Mouse (Mus musculus): ENCODE measurements around the gene Rcn3. TPM values are rescaled to one million over a fixed set of nuclear protein-coding genes. Genes with fewer than 3 reads are reported as not detected.

Gene Rcn3
- polyA plus RNA-seq, 1 experiment from 2014 or later = 67.4 TPM

GRCm38 (mm10) chr7:45073949-45074348 lies 18.1 kb downstream of the Rcn3 start:
- H3K9me3 ChIP-seq (replicated peaks; ENCODE audit: control insufficient read depth, low read length) = no peaks in the 10 kb centered on the region
- no peaks in the 10 kb centered on the region for H3K27me3 ChIP-seq (replicated peaks; ENCODE audit: control insufficient read depth, insufficient read depth, low read length)
- H3K27ac ChIP-seq (ENCODE audit: low read depth, low read length) = no peak overlapping the region
- H3K4me2 ChIP-seq (ENCODE audit: low read length) = no peak overlapping the region
- no peaks in the 10 kb centered on the region for H3K4me1 ChIP-seq (ENCODE audit: control insufficient read depth, insufficient read depth, low read length)
- no peak for ATAC-seq
- no peak for DNase-seq (ENCODE audit: low spot score)
- H3K4me3 ChIP-seq (ENCODE audit: low read depth, low read length) = no peak overlapping the region
- WGBS = 87% methylated on average over 12 of the region's 12 CpGs
- peaks cover 34% of the 10 kb centered on the region for H3K36me3 ChIP-seq (ENCODE audit: control insufficient read depth, insufficient read depth, low read length)
- no peak overlapping the region for H3K9ac ChIP-seq (ENCODE audit: low read length)

GRCm38 (mm10) chr7:45073171-45073707 lies 18.8 kb downstream of the Rcn3 start:
- no peak for ATAC-seq
- Histone ChIP-seq H3K4me3 (ENCODE audit: low read depth, low read length) (no peak overlapping the region), H3K4me2 (ENCODE audit: low read length) (no peak overlapping the region), H3K36me3 (ENCODE audit: control insufficient read depth, insufficient read depth, low read length) (peaks cover 34% of the 10 kb centered on the region), H3K9ac (ENCODE audit: low read length) (no peak overlapping the region), H3K27ac (ENCODE audit: low read depth, low read length) (no peak overlapping the region), H3K9me3 (replicated peaks; ENCODE audit: control insufficient read depth, low read length) (no peaks in the 10 kb centered on the region), H3K4me1 (ENCODE audit: control insufficient read depth, insufficient read depth, low read length) (no peaks in the 10 kb centered on the region), H3K27me3 (replicated peaks; ENCODE audit: control insufficient read depth, insufficient read depth, low read length) (no peaks in the 10 kb centered on the region)
- DNase-seq (ENCODE audit: low spot score) = no peak
- 87% methylated on average over 7 of the region's 7 CpGs for WGBS

DNA sequence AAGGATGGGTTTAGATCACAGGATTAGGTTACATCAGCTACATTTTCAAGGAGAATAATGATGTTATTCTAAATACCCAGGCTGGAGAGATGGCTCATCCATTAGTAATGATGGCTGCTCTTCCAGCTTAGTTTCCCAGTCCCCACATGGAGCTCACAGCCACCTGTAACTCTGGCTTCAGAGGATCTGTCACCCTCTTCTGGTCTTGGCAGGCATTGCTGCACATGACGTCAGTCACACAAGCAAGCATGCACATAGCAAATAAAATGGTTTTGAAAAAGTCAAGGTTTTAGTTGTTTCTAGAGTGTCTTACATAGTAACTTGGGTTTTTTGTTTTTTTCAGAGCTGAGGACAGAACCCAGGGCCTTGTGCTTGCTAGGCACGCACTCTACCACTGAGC lies 19.8 kb downstream of the Rcn3 start:
- H3K27ac ChIP-seq (ENCODE audit: low read depth, low read length) = no peak overlapping the region
- H3K4me2 ChIP-seq (ENCODE audit: low read length) = no peak overlapping the region
- ATAC-seq (no peak), DNase-seq (ENCODE audit: low spot score) (peak; percentile 33)
- no peaks in the 10 kb centered on the region for H3K4me1 ChIP-seq (ENCODE audit: control insufficient read depth, insufficient read depth, low read length)
- no peaks in the 10 kb centered on the region for H3K27me3 ChIP-seq (replicated peaks; ENCODE audit: control insufficient read depth, insufficient read depth, low read length)
- no peak overlapping the region for H3K9ac ChIP-seq (ENCODE audit: low read length)
- H3K9me3 ChIP-seq (replicated peaks; ENCODE audit: control insufficient read depth, low read length) = no peaks in the 10 kb centered on the region
- WGBS = 74% methylated on average over 2 of the region's 2 CpGs
- peaks cover 30% of the 10 kb centered on the region for H3K36me3 ChIP-seq (ENCODE audit: control insufficient read depth, insufficient read depth, low read length)
- no peak overlapping the region for H3K4me3 ChIP-seq (ENCODE audit: low read depth, low read length)

DNA sequence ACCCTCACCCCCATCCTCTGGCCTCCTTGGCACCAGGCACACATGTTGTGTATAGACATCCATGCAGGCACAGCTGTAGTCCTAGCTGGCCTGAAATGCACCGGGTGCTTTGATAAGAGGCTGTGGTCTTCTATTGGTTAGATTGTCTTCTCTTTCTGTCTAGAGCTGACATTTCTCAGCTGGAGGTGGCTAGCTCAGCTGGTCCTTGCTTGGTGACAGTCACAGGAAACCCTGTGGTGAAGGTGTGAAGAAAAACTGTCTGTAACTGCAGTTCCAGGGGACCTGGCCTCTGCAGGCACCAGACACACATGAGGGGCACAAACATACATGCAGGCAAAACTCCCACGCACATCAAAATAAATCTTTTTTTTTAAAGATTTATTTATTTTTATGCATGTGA lies 22.4 kb downstream of the Rcn3 start:
- H3K9me3 ChIP-seq (replicated peaks; ENCODE audit: control insufficient read depth, low read length) = no peaks in the 10 kb centered on the region
- no peak overlapping the region for H3K27ac ChIP-seq (ENCODE audit: low read depth, low read length)
- no peaks in the 10 kb centered on the region for H3K4me1 ChIP-seq (ENCODE audit: control insufficient read depth, insufficient read depth, low read length)
- no peak overlapping the region for H3K4me2 ChIP-seq (ENCODE audit: low read length)
- WGBS = 93% methylated on average over 2 of the region's 2 CpGs
- peaks cover 8% of the 10 kb centered on the region; the same call in 1 of the 2 replicates for H3K36me3 ChIP-seq (ENCODE audit: control insufficient read depth, insufficient read depth, low read length)
- no peak overlapping the region for H3K4me3 ChIP-seq (ENCODE audit: low read depth, low read length)
- DNase-seq (ENCODE audit: low spot score) (no peak), ATAC-seq (no peak)
- no peaks in the 10 kb centered on the region for H3K27me3 ChIP-seq (replicated peaks; ENCODE audit: control insufficient read depth, insufficient read depth, low read length)
- no peak overlapping the region for H3K9ac ChIP-seq (ENCODE audit: low read length)

DNA sequence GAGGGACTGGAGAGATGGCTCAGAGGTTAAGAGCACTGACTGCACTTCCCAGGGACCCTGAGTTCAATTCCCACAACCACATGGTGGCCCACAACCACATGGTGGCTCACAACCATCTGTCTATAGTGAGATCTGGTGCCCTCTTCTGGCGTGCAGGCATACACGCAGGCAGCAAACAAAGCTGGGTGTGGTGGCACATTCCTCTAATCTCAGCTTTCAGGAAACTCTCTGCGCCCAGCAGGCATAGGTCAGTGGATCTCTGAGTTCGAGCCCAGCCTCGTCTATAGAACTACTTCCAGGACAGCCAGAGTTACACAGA lies 24.1 kb downstream of the Rcn3 start:
- H3K9ac ChIP-seq (ENCODE audit: low read length) = no peak overlapping the region
- H3K27ac ChIP-seq (ENCODE audit: low read depth, low read length) = no peak overlapping the region
- no peaks in the 10 kb centered on the region for H3K36me3 ChIP-seq (ENCODE audit: control insufficient read depth, insufficient read depth, low read length)
- H3K27me3 ChIP-seq (replicated peaks; ENCODE audit: control insufficient read depth, insufficient read depth, low read length) = no peaks in the 10 kb centered on the region
- no peak overlapping the region for H3K4me2 ChIP-seq (ENCODE audit: low read length)
- 0 out of 2 replicates have a peak, but pooled peaks have one; percentile 4 for ATAC-seq
- no peaks in the 10 kb centered on the region for H3K4me1 ChIP-seq (ENCODE audit: control insufficient read depth, insufficient read depth, low read length)
- DNase-seq (ENCODE audit: low spot score) = peak; percentile 53
- no peaks in the 10 kb centered on the region for H3K9me3 ChIP-seq (replicated peaks; ENCODE audit: control insufficient read depth, low read length)
- 34% methylated on average over 5 of the region's 5 CpGs for WGBS
- H3K4me3 ChIP-seq (ENCODE audit: low read depth, low read length) = no peak overlapping the region

DNA sequence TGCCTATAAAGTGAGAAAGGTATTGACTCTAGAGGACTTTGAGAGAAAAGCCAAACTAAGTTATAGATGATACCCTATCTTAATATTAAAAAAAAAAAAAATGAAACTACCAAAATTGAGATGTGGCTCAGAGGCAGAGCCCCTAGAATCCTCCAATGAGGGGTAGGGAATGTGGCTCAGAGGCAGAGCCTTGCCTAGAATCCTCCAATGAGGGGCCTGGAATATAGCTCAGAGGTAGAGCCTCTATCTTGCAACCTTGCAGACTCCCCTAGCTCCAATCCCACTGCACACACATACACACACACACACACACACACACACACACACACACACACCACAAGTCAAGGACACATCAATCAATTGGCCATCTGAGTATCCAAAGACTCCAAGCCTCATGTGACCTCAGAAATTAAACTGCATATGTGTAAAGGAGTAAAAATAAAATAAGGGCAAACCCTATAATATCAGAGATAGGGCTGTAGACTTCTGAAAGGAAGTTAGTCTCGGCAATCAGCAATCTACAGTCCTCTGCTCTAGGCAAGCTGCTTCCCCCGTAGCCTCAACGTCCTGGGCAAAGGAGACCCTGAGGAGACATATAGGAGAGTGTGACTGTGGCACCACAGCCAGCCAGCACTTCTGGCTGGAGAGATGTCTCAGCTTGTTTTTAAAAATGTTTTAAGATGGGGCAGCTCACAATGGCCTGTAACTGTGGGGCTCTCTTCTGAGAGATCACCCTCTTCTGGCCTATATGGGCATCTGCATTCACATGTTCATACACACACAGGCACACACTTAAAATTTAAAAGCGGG lies 24.6 kb downstream of the Rcn3 start:
- Histone ChIP-seq H3K4me3 (ENCODE audit: low read depth, low read length) (no peak overlapping the region), H3K9me3 (replicated peaks; ENCODE audit: control insufficient read depth, low read length) (no peaks in the 10 kb centered on the region), H3K36me3 (ENCODE audit: control insufficient read depth, insufficient read depth, low read length) (no peaks in the 10 kb centered on the region), H3K9ac (ENCODE audit: low read length) (no peak overlapping the region), H3K4me1 (ENCODE audit: control insufficient read depth, insufficient read depth, low read length) (no peaks in the 10 kb centered on the region), H3K27ac (ENCODE audit: low read depth, low read length) (no peak overlapping the region), H3K4me2 (ENCODE audit: low read length) (no peak overlapping the region), H3K27me3 (replicated peaks; ENCODE audit: control insufficient read depth, insufficient read depth, low read length) (no peaks in the 10 kb centered on the region)
- WGBS = 70% methylated on average over 4 of the region's 4 CpGs
- DNase-seq (ENCODE audit: low spot score) (no peak), ATAC-seq (0 out of 2 replicates have a peak, but pooled peaks have one; percentile 12)

GRCm38 (mm10) chr7:45062239-45062835 lies 29.7 kb downstream of the Rcn3 start, which contains the start of the genes Nosip and Prrg2:
TSS of gene Nosip (plus strand) at chr7:45062429.
TSS of gene Prrg2 (minus strand) at chr7:45062677.
- WGBS = under 1% methylated on average over 31 of the region's 31 CpGs
- peak within 1 kb of the TSS; percentile 60 for H3K9ac ChIP-seq (ENCODE audit: low read length)
- H3K4me2 ChIP-seq (ENCODE audit: low read length) = peak within 1 kb of the TSS; percentile 61
- H3K27ac ChIP-seq (ENCODE audit: low read depth, low read length) = peak within 1 kb of the TSS; percentile 76
- ATAC-seq = peak; percentile 93
- DNase-seq (ENCODE audit: low spot score) = peak; percentile 99
- no peaks in the 10 kb centered on the region for H3K9me3 ChIP-seq (replicated peaks; ENCODE audit: control insufficient read depth, low read length)
- H3K27me3 ChIP-seq (replicated peaks; ENCODE audit: control insufficient read depth, insufficient read depth, low read length) = no peaks in the 10 kb centered on the region
- H3K4me3 ChIP-seq (ENCODE audit: low read depth, low read length) = peak within 1 kb of the TSS; percentile 49
- H3K4me1 ChIP-seq (ENCODE audit: control insufficient read depth, insufficient read depth, low read length) = peaks cover 11% of the 10 kb centered on the region
- no peaks in the 10 kb centered on the region for H3K36me3 ChIP-seq (ENCODE audit: control insufficient read depth, insufficient read depth, low read length)

DNA sequence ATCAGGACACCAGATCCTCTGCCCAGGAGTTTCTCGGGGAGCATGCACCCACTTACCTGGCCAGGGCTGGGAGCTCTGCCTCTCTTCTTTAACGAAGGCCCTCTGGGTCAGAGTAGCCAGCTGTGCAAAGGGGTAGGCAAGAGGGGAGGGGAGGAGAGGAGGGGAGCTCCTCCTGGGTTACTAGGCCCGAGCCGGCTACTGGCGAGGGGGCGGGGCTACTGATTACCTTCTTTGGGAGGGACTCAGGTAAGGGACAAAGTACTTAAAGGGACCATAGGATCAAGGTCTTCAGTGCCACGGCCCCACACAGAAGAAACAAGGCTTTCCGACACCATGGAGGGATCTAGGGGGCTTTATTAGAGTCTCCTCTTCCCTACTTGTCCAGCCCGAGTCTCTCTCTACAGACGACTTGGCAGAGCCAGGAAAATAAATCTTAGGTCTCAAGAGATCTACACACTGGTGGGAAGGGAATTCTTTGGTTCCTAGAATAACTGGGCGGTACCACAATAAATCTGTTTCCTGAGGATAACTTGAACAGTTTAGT lies 30.4 kb downstream of the Rcn3 start:
- DNase-seq (ENCODE audit: low spot score) (no peak), ATAC-seq (no peak)
- Histone ChIP-seq H3K9me3 (replicated peaks; ENCODE audit: control insufficient read depth, low read length) (no peaks in the 10 kb centered on the region), H3K4me2 (ENCODE audit: low read length) (peak overlapping the region; percentile 61), H3K36me3 (ENCODE audit: control insufficient read depth, insufficient read depth, low read length) (no peaks in the 10 kb centered on the region), H3K4me1 (ENCODE audit: control insufficient read depth, insufficient read depth, low read length) (peaks cover 11% of the 10 kb centered on the region), H3K4me3 (ENCODE audit: low read depth, low read length) (peak overlapping the region; percentile 49), H3K27me3 (replicated peaks; ENCODE audit: control insufficient read depth, insufficient read depth, low read length) (no peaks in the 10 kb centered on the region), H3K27ac (ENCODE audit: low read depth, low read length) (no peak overlapping the region), H3K9ac (ENCODE audit: low read length) (peak overlapping the region; percentile 6; the same call in 1 of the 2 replicates)
- 17% methylated on average over 11 of the region's 11 CpGs for WGBS

Data from forebrain, embryonic 14.5 days (tissue).